Mouse (Mus musculus): ENCODE measurements around the gene Fam171a1.
"Not testable (repeated sequence)": the region's sequence is repeated elsewhere in the genome, so short reads cannot be mapped to it uniquely, and the experiment has no call there.

Gene Fam171a1

DNA sequence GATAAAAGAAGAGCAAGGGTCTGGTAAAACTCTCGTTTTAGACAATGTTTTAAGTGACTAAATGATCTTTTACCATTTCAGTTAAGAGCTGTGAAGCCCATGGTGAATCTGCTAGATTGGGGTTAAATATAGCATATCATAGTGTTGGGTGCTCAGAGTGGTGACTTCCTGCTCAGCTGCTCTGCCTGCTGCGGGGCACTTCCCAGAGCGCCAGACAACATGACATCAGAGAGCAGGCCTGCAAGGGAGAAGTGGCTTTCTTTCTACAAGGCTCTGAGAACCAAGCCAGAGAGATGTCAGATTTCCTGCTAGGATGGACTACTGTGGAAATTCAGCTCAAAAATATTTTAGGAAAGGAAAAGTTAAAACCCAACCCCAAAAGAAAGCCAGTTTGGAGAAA, 57.8 kb downstream of the Fam171a1 start:
- DNase-seq (ENCODE audit: low spot score): no peak

DNA sequence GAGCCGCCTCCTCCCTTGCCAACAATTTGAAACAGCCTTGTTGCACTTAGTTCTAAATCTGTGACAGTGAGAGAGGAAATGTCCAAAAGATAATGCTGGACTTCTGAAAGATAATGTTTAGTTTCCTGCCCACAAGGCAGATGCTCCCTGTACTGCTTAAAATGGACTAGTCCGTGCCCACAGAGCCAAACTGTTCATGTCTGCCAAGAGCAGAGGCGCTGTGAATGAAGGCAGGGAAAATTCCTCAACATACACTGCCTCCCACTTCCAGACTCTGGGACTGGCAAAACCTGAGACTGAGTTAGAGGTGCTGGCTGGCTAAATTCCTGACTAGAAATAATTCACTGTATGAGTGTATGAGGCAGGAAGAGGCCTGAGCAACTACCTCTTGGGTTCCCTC, 58.6 kb downstream of the Fam171a1 start:
- DNase-seq (ENCODE audit: low spot score): no peak

DNA sequence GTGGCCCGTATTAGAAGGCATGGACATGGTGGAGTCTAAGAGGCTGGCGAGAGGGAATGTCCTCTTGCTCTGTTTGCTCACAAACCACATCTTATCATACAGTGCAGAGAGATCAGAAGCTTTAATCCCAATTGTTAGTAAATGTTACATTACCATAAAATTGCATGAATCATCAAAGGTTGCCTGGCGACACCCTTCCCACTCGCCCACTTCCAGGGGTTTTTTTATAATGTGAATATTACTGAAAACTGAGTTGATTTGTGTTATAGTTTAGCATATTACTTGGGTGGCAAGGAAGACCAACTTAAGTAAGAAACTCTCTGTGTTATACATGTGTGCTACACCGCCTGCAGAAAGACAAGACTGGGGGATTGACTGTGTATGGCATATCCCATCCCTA, 60.9 kb downstream of the Fam171a1 start:
- DNase-seq (ENCODE audit: low spot score): no peak

DNA sequence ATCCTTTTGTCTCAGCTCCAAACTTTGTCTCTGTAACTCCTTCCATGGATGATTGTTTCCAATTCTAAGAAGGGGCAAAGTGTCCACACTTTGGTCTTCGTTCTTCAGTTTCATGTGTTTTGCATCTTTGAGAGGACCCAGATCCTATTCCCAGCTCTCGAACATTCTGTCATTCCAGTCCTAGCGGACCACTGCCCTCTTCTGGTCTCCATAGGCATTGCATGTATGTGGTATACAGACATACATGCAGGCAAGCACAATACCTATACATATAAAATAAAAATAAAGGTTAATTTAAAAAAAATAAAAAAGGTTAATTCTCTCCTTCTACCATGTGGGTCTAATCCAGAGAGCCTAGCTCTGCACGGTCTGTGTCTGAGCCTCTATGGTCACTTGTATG, 62.0 kb downstream of the Fam171a1 start:
- DNase-seq (ENCODE audit: low spot score): not testable (repeated sequence)

DNA sequence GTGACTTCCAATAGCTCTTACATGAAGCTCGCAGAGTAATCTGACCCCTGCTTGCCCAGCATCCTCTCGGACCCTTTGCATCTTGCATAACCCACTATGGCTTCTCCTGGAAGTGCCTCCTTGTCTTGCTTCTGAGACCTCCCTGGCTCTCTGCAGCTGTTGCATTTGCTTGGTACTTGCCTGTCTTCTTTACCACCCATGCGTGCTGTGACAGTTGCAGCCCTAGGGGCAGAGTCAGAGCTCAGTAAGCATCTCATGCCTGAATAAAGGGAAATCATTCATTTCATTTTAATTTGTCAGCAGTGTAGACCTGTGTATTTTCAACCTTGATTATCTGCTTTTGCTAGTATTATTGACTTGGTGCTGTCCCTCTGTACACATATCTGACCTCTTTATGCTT, 62.7 kb downstream of the Fam171a1 start:
- DNase-seq (ENCODE audit: low spot score): no peak

DNA sequence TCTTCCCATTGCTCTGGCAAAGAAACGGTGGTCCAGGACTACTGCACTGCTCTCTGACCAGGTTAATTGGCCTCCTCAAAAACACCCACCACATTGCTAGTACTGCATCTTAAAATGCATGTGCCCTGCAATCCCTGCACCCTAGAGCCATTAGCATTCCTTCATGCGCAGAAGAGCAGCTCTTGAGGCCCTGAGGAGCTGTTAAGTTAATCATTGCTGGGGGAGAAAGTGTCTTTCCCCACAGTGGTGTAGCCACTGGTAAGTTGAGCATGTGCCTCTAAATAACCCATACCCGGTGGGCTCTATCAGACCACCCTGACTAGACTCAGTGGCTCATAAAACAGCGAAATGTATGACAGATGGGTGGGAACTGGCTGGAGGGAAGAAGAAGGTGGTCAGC, 66.5 kb downstream of the Fam171a1 start:
- peak; percentile 20 for DNase-seq (ENCODE audit: low spot score)

DNA sequence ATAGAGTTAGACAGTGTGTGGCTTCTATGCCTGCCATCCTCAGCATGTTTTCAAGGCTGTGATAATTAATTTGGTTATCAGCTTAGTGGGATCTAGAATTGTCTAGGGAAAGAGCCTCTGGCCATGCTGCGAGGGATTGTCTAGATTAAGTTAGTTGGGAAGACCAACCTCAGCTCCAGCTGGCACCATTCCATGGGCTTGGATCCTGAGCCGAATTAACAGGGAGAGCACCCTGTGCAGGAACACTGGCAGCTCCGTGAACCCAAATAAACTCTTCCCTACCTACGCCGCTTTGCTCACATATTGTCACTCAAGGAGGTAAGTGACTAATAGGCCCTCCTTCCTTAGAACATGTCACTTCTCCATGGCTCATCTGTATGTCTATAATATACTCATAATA, 69.6 kb downstream of the Fam171a1 start:
- no peak for DNase-seq (ENCODE audit: low spot score)

DNA sequence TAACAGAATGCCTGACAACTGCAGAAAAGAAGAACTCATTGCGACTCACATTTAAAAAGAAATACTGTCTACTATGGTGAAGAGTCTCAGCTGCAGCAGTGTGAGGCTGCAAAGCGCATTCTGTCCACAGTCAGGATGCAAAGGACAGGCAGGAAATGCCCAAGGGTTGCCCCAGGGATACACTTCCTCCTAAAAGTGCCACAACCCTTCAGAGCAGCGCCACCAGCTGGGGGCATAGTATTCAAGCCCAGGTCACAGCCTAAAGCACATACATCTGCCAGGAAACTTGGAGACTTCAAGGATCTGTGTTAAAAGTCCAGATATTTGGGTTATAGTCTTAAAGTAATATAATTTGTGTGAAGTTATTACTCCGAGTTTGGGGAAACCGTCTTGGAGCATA, 71.3 kb downstream of the Fam171a1 start:
- no peak for DNase-seq (ENCODE audit: low spot score)

DNA sequence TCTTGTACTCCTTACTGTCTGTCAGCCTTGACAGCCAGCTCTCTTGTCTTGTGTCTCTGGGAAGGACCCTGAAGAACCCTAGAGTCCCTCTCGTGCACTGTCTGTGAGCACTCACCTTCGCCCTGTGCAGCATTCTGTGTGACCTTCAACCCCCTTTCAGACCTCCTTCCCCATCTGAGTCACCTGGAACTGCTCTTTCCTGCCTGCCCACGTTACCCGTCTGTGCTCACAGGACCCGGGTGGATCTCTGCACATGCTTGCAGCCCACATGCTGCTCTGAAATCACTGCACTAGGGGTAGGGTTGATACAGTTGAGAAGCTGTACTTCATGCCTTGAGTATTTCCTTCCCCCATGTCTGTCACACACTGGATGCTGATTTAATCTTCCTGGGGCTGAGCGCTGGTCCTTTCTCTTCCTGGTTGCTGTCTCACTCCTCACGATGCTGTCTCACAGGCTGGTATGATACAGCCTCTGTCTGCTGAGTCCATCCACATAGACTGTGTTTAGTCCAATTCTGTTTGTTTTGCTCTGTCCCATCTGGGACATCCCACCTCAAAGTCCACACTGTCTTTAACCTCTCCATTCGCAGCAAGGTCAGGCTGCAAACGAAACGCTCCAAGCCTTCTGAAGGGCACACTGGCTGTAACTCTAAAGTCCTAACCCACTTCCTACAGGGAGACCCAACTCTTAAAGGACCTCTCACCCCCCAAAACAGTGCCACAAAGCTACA, 74.9 kb downstream of the Fam171a1 start:
- peak; percentile 24 for DNase-seq (ENCODE audit: low spot score)

DNA sequence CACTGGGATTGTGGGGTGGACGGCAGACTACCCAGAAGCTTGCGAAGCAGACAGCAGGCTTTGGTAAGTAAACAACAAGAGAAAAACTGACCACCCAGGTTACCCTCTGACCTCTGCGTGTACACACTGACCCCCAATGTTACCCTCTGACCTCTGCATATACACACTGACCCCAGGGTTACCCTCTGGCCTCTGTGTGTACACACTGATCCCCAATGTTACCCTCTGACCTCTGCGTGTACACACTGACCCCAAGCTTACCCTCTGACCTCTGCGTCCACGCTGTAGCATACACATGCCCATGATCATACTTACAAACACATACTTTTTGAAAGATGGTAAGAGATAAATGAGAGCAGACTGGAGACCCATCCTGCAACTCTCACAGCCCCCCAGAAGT, 77.1 kb downstream of the Fam171a1 start:
- peak; percentile 46 for DNase-seq (ENCODE audit: low spot score)

DNA sequence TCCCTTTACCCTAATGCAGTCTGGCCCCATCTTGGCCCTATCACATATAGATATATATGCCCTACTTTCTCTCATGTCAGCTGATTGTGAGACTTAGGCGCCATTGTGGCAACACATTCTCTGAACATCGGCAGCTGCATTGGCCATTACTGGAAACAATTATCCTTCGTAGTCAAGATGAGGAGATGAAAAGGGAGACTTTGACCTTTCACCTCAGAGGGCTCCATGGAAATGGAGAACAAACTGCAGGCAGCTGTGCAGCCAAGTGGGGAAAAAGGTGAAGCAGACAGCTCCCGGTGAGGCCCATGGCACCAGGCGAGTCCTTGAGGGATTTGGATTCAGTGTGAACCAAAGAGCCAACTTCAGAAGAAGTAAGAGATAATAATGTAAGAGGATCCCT, 81.5 kb downstream of the Fam171a1 start:
- no peak for DNase-seq (ENCODE audit: low spot score)

DNA sequence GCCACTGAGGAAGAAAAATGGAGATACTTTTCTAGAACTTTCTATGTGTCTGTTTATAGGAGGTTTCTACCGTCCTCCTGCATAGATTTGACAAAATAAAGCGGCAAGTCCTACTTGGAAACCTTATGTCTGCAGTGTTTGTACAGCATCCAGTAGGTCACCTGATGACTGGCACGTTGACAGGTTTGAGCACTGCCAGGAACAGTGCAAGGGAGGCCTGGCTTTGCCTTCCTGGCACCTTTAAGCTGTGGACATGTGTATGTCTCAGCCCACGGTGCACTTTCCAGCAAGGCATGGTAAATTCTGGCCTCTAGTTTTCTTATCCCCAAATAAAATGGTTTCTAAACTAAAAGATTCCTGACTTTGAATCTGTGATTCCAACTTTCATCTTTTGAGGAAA, 86.4 kb downstream of the Fam171a1 start:
- no peak for DNase-seq (ENCODE audit: low spot score)

DNA sequence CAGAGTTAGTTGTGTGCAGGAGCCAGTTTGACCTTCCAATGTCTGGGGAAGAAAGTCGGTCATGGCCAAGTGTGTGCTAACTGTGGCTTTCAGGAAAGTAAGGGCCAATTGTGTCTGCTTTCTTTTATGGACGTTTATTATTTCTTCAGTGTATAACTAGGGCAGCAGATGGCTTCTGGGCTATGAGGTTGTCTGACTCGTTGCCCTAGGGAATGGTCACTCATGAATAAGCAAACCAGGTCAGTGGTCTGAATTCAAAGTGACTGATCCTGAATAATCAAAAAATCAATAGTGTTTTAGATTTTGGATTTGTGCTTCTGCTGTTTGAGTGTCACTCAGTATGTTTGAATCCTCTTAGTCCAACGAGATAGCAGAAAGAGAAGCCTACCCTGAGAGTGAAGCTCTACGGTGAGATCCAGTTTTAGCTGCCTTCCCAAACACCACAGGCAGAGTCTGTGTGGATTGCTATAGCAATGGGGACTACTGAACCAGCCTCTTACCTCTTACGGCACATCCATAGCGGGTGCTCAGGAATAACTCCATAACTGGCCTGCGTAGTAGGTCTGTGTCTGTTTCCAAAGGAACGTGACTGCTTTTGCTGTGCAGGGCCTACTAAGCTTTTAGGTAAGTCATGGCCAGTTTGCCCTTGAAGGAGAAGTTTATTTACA, 93.1 kb downstream of the Fam171a1 start:
- DNase-seq (ENCODE audit: low spot score): no peak

DNA sequence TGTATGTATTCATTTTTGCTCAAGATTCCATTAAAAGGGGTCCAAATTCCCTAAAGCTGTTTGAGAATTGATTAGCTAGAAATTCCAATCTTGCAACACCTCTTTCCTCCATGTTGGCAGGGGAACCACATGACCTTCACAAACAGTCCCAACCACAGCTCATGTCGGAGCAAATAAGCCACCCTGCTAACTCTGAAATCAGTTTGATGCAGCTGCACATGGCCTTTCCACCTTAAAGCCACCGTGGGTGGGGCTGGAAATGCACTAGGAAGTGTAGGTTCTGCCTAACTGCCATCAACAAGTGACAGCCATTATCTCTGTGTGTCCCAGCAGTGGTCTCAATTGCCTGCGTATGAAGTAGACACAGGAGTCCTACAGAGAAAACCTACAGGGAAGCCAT, 101.5 kb downstream of the Fam171a1 start:
- DNase-seq (ENCODE audit: low spot score): no peak

DNA sequence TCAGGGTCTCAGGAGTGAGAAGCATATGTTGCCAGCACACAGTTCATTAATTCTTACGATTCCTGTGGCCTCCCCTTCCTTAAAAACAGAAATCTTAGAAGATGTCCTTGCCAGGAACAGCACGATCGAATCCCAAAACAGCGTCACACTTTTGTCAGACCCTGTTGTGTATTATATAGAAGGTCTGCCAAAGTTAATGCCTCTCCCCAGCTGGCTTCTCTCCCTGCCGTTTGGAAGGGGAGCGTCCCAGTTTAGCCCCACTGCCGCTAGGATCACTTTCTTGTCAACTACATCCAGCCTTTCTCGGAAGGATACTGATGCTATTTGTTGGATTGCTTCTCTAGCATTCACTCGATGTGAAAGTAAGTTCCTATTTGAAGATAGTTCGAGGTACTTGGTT, 102.6 kb downstream of the Fam171a1 start:
- no peak for DNase-seq (ENCODE audit: low spot score)

DNA sequence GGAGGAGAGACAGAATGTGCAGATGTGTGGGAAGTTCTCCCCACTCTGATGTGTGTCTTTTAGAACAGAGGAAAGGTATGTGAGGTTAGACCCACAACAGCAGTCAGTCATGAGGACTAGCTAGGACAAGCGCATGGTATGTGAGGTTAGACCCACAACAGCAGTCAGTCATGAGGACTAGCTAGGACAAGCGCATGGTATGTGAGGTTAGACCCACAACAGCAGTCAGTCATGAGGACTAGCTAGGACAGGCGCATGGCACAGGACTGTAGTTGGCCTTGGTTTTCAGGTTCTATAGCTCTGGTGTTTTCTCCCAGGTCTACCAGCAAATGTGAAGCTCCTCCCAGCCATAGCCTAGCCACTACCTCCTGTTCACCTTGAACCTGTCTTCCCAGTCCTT, 103.6 kb downstream of the Fam171a1 start:
- not testable (repeated sequence) for DNase-seq (ENCODE audit: low spot score)

DNA sequence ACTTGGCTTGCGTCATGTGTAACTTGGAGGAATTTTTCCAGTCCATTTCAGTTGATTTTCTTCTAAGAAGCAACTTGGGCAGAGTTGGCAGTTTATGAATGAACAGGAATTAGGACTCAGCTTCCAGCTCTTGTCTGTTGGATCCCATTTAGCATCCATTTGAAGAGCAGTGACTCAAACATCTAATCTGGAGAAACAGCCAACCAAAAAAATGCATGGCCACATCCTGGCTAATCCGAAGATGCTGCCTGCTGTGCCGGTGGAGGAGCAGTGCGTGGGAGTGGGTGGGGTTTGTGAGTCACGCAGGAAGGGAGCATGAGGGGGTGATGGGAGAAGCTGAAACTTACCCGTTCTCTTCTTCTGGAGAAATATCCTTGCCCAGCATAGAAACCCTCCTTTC, 104.2 kb downstream of the Fam171a1 start:
- no peak for DNase-seq (ENCODE audit: low spot score)

DNA sequence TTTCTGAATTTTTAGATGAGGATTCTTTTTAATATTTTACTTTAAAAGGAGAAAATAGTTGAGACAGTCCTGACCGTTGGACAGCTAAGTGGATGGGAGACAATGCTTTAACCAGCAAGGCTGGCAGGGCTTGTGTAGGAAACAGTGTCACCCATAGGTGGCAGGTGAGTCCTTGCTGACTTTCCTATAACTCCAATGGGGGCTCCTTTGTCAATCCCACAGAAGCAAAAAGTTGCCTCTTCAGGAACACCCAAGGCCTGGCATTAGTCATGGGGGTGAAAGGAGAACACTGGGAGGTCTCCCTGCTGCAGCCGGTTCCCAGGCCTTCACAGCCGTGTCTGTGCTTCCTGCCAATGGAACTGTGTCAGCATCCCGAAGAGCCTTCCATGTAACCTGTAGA, 114.5 kb downstream of the Fam171a1 start:
- no peak for DNase-seq (ENCODE audit: low spot score)

DNA sequence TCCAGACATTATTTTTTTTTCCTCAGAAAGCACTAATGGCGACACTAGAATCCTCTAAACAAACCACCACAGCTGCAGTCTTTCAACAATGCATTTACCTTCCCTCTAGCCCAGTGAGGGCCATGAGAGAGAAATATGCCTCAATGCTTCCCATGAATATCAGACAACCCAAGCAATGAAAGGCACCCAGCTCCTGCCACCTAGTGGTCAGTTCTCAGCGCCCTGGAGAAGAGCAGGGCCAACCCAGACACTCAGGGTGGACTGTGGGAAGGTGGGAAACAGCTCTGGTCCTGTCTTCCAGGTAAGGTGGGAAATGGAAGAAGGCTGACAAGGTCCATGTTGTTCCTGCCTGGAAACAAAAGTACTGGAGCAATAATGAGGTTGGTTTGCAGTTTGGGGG, 115.0 kb downstream of the Fam171a1 start:
- DNase-seq (ENCODE audit: low spot score): peak; percentile 43

DNA sequence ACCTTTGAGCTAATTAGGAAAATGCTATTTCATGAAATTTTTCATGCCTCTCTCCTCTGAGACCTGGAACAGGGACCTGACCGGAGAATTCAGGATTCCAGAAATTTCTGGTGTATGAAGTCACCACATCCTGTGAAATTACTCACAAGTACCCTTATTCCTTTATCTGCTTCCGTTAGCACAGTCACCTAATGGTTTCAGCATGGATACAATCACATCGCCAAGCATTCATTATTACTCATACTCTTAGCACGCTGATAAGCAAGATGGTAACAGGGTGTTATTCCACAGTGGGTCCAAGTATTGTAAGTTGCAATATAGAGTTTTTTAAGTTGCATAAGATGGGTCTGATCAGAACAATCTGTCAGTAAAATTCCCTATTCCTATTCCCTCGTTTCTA, 125.2 kb downstream of the Fam171a1 start:
- no peak for DNase-seq (ENCODE audit: low spot score)

DNA sequence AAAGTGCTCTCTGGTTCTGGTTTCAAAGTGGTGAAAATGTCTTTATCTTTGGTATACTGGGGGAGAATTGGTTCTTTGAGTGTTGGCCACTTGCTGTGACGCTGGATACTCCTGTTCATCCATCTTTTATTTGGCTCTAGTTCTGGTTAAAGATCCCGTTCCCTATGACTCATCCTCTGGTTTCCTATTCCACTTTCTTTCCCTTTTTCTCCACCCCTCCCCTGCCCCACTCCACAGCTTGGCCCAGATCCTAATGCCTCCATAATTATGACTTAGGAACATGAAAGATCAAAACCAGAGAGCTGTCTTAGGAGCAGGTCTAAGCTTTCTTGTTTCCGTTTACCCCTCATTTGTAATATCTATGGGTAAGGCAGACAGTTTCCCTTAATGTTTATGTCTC, 130.2 kb downstream of the Fam171a1 start:
- no peak for DNase-seq (ENCODE audit: low spot score)

DNA sequence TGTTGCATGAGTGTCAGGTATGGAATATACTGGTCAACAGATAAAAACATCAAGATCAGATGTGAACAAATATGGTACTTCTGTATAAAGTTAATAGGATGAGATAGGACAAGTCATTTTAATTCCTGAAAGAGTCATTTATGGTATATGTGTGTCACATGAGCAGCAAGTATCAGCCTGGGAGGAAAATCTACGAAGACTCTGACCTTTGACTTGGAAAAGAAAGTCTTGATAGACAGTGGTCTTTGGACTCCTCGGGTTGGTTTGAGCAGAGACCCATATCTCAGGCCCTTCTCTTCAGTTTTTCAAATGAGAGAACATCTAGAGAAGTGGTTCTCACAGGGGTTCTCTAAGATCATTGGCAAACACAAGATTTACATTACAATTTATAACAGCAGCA, 137.3 kb downstream of the Fam171a1 start:
- DNase-seq (ENCODE audit: low spot score): no peak

DNA sequence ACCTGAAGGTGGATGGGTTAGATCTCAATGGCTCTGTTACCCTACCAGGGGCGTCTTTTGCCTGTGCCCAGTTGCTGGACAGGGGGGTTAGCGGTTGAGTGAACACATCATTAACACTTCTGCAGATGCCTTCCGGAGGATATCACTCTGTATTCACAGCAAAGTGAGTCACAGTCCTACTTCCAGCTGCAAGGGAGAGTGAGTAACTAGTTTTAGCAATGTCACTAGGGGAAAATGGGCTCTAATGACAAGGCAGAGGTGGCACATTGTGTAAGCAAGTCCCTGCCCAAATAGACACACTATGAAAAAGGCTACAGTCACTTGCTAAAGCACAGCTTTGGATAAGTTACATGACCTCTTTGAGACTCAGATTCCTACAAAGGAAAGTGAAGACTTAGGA, 152.4 kb downstream of the Fam171a1 start:
- DNase-seq (ENCODE audit: low spot score): no peak

DNA sequence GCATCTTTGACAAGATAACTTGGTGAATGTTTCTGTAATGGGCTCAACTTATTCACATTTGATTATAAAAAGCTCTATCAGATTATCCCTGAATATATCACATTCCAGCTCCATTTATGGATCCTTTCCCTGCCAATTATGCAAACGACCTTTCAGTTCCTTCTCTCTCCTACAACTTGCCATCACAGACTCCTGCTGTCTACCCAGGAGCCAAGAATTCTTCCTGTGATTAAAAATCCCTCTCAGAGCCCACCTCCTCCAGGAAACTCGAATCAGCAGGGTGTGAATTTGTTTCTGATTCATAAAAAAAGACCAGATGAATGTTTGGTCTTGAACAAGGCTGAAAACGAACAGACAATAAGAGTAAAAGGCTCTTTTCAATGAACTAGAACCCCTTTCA, 153.9 kb downstream of the Fam171a1 start:
- no peak for DNase-seq (ENCODE audit: low spot score)

Measured in yolk sac, embryonic 10.5 days (tissue).